10 mouse cellular contexts compared by ENCODE assay signal in the genomic region with DNA sequence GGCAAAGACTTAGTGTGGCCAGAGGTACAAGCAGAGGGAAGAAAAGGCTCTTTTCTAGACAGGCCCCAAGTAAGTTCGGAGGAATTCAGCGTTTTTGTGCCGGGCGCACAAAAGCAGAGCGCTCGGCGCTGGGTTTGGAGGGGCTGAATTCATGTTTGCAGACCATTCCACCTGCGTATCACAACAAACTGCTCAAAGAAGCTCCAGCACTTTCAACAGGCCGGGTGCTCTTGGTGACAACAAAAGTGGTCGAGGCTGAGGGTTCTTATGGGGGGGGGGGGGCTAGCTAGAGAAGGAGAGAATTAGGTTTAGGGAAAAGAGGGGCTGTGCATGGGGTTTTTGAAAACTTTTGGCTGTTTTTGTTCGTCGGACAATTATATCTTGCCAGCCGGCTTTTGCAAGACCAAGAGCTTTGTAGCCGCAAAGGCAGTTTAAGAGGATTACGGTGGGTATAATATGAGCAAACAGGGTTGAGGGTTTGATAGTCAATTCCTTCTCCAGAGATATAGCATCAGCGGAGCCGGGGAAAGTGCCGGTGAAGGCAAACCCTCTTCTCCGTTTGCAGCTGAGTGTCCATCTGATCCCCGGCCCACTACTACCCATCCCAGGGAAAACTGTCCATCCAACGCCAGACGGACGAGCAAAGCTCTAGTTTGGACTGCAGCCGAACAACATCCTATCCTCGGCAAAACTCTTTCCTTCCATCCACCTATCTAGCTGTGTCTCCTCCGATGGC. TPM values are rescaled to one million over a fixed set of nuclear protein-coding genes. Genes with fewer than 3 reads are reported as not detected.
DNase-seq lines count a peak whose midpoint lies in the region; ATAC-seq and TF ChIP-seq lines count a peak whose summit lies in the region.
"Had no signal": no experiment of that assay in that cellular context is flagged by ENCODE, and none has a peak within 500 bp of the region (broad histone marks: within the 10 kb centered on the region; RNA-seq: fewer than 3 reads in every experiment).

No protein-coding gene starts in this region.

- H3K27ac ChIP-seq in kidney, embryonic 16.5 days (ENCODE audit: low read length), result no peak overlapping the region
- H3K27ac ChIP-seq in embryonic facial prominence, embryonic 11.5 days (replicated peaks; ENCODE audit: low read depth, low read length), result no peak overlapping the region
- H3K27ac ChIP-seq in hindbrain, postnatal 0 days, result no peak overlapping the region
- H3K27ac ChIP-seq in neural tube, embryonic 11.5 days (ENCODE audit: low read depth, low read length), result no peak overlapping the region

- no peaks in the 10 kb centered on the region for H3K9me3 ChIP-seq in kidney, embryonic 16.5 days (ENCODE audit: low read length)
- H3K9me3 ChIP-seq in embryonic facial prominence, embryonic 11.5 days (replicated peaks; ENCODE audit: control insufficient read depth, low read length), result no peaks in the 10 kb centered on the region
- no peaks in the 10 kb centered on the region for H3K9me3 ChIP-seq in hindbrain, postnatal 0 days (ENCODE audit: low read length)
- no peaks in the 10 kb centered on the region for H3K9me3 ChIP-seq in neural tube, embryonic 11.5 days (ENCODE audit: control insufficient read depth, low read length)

- WGBS in kidney, embryonic 16.5 days, result under 1% methylated on average over 26 of the region's 26 CpGs
- 1% methylated on average over 26 of the region's 26 CpGs for WGBS in embryonic facial prominence, embryonic 11.5 days
- WGBS in hindbrain, postnatal 0 days, result 2% methylated on average over 26 of the region's 26 CpGs
- WGBS in neural tube, embryonic 11.5 days, result under 1% methylated on average over 26 of the region's 26 CpGs

- DNase-seq in kidney, postnatal 36 days, result no peak
- DNase-seq in embryonic facial prominence, embryonic 11.5 days (ENCODE audit: low spot score), result peak; percentile 38
- DNase-seq in hindbrain, postnatal 0 days (ENCODE audit: low spot score), result no peak
- peak; percentile 51 for DNase-seq in neural tube, embryonic 11.5 days (ENCODE audit: low spot score)
- no peak for DNase-seq in right cerebral cortex, postnatal 25 days
- no peak for DNase-seq in yolk sac, embryonic 10.5 days (ENCODE audit: low spot score)
- DNase-seq in spleen, postnatal 14 days (ENCODE audit: low spot score in 2 of 2), result no peak

- peaks cover 18% of the 10 kb centered on the region for H3K4me1 ChIP-seq in kidney, embryonic 16.5 days (ENCODE audit: insufficient read depth, low read length)
- 0 out of 2 replicates have a peak, but pooled peaks cover 6% of the 10 kb centered on the region for H3K4me1 ChIP-seq in embryonic facial prominence, embryonic 11.5 days (ENCODE audit: control insufficient read depth, insufficient read depth, low read length)
- no peaks in the 10 kb centered on the region for H3K4me1 ChIP-seq in hindbrain, postnatal 0 days (ENCODE audit: insufficient read depth, low read length)
- H3K4me1 ChIP-seq in neural tube, embryonic 11.5 days (ENCODE audit: control insufficient read depth, insufficient read depth, low read length), result no peaks in the 10 kb centered on the region; the same call in 1 of the 2 replicates

- ATAC-seq in kidney, embryonic 16.5 days (ENCODE audit: low FRiP score, low TSS enrichment), result no peak
- no peak for ATAC-seq in embryonic facial prominence, embryonic 11.5 days (replicated peaks; ENCODE audit: insufficient number of reproducible peaks, low FRiP score, low TSS enrichment, low read depth)
- ATAC-seq in hindbrain, postnatal 0 days, result no peak
- no peak for ATAC-seq in neural tube, embryonic 11.5 days (ENCODE audit: insufficient read depth, low FRiP score, low TSS enrichment)

- H3K4me3 ChIP-seq in kidney, embryonic 16.5 days (ENCODE audit: low read length), result peak overlapping the region; percentile 18
- no peak overlapping the region for H3K4me3 ChIP-seq in embryonic facial prominence, embryonic 11.5 days (ENCODE audit: low read depth, low read length)
- H3K4me3 ChIP-seq in hindbrain, postnatal 0 days (ENCODE audit: low read length), result 0 out of 2 replicates have a peak overlapping the region, but pooled peaks have one; percentile 0
- H3K4me3 ChIP-seq in neural tube, embryonic 11.5 days (ENCODE audit: low read depth, low read length), result no peak overlapping the region

- no peak for TF ChIP-seq CTCF in hindbrain, postnatal 0 days (IDR thresholded peaks at IDR 0.05; ENCODE audit: low read depth)

- H3K36me3 ChIP-seq in kidney, embryonic 16.5 days (ENCODE audit: insufficient read depth, low read length), result no peaks in the 10 kb centered on the region
- no peaks in the 10 kb centered on the region for H3K36me3 ChIP-seq in embryonic facial prominence, embryonic 11.5 days (replicated peaks; ENCODE audit: control insufficient read depth, insufficient read depth, low read depth, low read length)
- H3K36me3 ChIP-seq in hindbrain, postnatal 0 days (ENCODE audit: insufficient read depth, low read length), result no peaks in the 10 kb centered on the region
- H3K36me3 ChIP-seq in neural tube, embryonic 11.5 days (ENCODE audit: control insufficient read depth, insufficient read depth, low read length), result no peaks in the 10 kb centered on the region

- H3K9ac ChIP-seq in kidney, embryonic 16.5 days (replicated peaks; ENCODE audit: low read length), result no peak overlapping the region
- H3K9ac ChIP-seq in embryonic facial prominence, embryonic 11.5 days (replicated peaks; ENCODE audit: low read length), result no peak overlapping the region
- H3K9ac ChIP-seq in hindbrain, postnatal 0 days (replicated peaks; ENCODE audit: low read length), result no peak overlapping the region
- H3K9ac ChIP-seq in neural tube, embryonic 11.5 days (ENCODE audit: low read length), result no peak overlapping the region

- peaks cover 98% of the 10 kb centered on the region for H3K27me3 ChIP-seq in kidney, embryonic 16.5 days (ENCODE audit: insufficient read depth, low read length)
- peaks cover 79% of the 10 kb centered on the region for H3K27me3 ChIP-seq in embryonic facial prominence, embryonic 11.5 days (ENCODE audit: control insufficient read depth, insufficient read depth, low read length)
- peaks cover 90% of the 10 kb centered on the region for H3K27me3 ChIP-seq in hindbrain, postnatal 0 days (ENCODE audit: insufficient read depth, low read length)
- peaks cover 99% of the 10 kb centered on the region for H3K27me3 ChIP-seq in neural tube, embryonic 11.5 days (ENCODE audit: control insufficient read depth, insufficient read depth, low read length)

- H3K4me2 ChIP-seq in kidney, embryonic 16.5 days (replicated peaks; ENCODE audit: low read depth, low read length), result peak overlapping the region; percentile 32
- H3K4me2 ChIP-seq in embryonic facial prominence, embryonic 11.5 days (ENCODE audit: low read depth, low read length), result no peak overlapping the region
- H3K4me2 ChIP-seq in hindbrain, postnatal 0 days (ENCODE audit: low read depth, low read length), result peak overlapping the region; percentile 21; the same call in 1 of the 2 replicates
- no peak overlapping the region for H3K4me2 ChIP-seq in neural tube, embryonic 11.5 days (ENCODE audit: low read depth)

RNA-seq across cellular contexts. Expression of gene Fezf2, which starts 1.0 kb away (rescaled TPM):
- not detected in 2 replicates for polyA plus RNA-seq in kidney, embryonic 16.5 days (2015; fragmentation: Nextera tagmentation; extraction: Ambion mirVana)
- 3.9 and 4.7 TPM in 2 replicates for polyA plus RNA-seq in embryonic facial prominence, embryonic 11.5 days (2014; fragmentation: Nextera tagmentation; extraction: Ambion mirVana)
- 0.52 and 1.8 TPM in 2 replicates for total RNA-seq in hindbrain, postnatal 0 days (2014; rRNA removed)
- not detected in 2 replicates for polyA plus RNA-seq in hindbrain, postnatal 0 days (2015; fragmentation: Nextera tagmentation; extraction: Ambion mirVana)
- polyA plus RNA-seq in neural tube, embryonic 11.5 days (2014; fragmentation: Nextera tagmentation; extraction: Ambion mirVana), result not detected in 2 replicates
- total RNA-seq: megakaryocyte, adult 5-6 weeks had no signal
- polyA plus RNA-seq: gonadal fat pad, adult 2 months had no signal

Comparison
In these comparisons a context has a peak if more than half of its experiments do, and no peak if none do; other contexts are left out.
1. H3K4me2 ChIP-seq: peak in kidney, embryonic 16.5 days (single experiment) and hindbrain, postnatal 0 days (single experiment); none in embryonic facial prominence, embryonic 11.5 days (single experiment) and neural tube, embryonic 11.5 days (single experiment).
2. H3K4me3 ChIP-seq: peak in kidney, embryonic 16.5 days (single experiment) and hindbrain, postnatal 0 days (single experiment); none in embryonic facial prominence, embryonic 11.5 days (single experiment) and neural tube, embryonic 11.5 days (single experiment).
3. DNase-seq: peak in embryonic facial prominence, embryonic 11.5 days (single experiment) and neural tube, embryonic 11.5 days (single experiment); none in kidney, postnatal 36 days (0 of 2), hindbrain, postnatal 0 days (single experiment), right cerebral cortex, postnatal 25 days (single experiment), yolk sac, embryonic 10.5 days (single experiment) and spleen, postnatal 14 days (0 of 2).